Mouse (Mus musculus) urinary bladder, postnatal 36 days (tissue): ENCODE data around the gene Utp20.
"Not testable (repeated sequence)": the region's sequence is repeated elsewhere in the genome, so short reads cannot be mapped to it uniquely, and the experiment has no call there.

ENCODE experiments used
- DNase-seq, 2 experiments: peaks; one replicate each; pipeline ENCODE4 v3.0.0; 2022; ENCODE audit warnings: low spot score in 2 of 2, mixed read lengths in 1 of 2

Gene Utp20

DNA sequence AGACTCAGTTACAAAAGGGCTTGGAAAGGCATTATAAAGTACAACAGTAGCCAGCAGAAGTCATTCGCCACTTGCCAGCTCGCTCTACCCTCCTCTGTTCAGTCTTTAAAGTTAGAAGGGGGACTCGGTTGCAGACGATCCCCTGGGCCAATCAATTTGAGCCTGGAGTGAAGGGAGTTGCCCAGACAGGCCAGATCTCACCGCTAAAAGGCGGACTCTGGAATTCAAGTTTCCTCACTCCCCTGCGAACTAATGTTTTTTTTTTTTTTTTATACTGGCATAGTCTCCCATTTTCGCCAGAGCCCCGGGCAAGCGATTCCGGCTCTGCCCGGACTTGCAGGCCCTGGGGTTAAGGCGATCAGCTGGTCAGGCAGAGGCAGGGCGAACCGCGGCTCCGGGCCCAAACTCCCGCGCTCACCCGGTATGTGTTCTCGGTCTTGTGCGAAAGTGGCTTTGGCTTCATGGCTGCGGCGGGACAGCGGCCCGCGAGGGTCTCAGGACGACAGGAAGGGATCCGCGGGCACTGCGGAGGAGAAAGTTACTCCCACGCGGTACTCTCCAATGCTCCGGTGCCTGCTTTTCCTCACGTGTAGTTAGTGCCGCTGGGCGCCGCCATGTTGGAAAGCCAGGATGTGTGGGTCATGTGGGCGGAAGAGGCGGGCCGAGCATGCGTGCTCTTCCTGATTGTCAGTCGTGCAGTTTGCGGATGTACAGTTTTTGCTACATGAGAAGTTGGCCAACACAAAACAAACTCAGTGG, at the start of gene Utp20:
Utp20 (minus strand) TSS at position 617 of the 759 bp plus-strand sequence.
- DNase-seq = peak; percentile 70 to 81

DNA sequence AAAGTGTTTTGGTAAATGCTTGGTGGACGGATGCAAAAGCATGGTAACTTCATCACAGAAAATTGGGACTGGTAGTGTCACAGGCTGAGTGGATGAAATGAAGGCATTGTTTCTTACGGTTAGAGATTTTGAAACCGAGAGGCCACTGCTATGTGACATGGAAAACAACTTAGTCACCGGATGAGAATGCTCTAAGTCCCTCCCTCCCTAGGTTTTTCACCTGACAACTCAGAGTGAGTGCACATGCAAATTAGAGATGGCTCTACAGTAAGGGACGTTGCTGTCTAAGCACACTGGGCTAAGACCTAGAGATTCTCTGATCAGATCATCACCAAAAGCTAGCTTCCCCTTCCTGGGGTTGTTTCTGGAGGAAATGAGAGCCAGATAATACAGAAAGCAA, 48.3 kb upstream of the Utp20 start:
- no peak for DNase-seq

DNA sequence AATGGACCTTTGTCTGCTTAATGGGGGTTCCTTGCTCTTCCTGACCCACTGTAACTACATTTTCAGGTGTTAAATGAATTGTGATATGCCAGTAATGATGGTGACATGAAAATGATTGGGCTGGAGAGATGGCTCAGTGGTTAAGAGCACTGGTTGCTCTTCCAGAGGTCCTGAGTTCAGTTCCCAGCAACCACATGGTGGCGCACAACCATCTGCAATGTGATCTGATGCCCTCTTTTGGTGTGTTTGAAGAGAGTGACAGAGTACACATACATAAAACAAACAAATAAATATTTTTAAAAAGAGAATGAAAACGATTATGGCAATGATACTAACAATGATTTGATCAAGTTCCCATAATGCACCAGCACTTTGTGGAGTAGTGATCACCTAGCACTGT, 39.4 kb upstream of the Utp20 start:
- no peak for DNase-seq

DNA sequence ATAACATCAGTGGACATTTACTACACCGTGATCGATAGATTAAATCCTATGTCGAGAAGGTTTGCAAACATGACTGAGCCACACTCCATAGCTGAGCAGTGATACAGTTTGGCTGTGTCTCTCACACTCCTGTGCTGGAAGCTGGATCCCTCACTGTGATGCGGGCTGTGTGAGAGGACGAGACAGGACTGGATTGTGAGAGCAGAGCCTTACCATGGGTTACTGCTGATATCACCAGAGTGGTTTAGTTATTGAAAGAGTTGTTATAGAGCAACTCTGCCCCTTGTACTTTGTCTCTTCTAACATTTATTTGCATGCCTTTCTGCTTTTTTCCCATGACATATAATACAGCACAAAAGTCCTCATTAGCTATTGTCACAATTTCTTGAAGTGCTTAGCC, 35.7 kb upstream of the Utp20 start:
- DNase-seq = no peak

DNA sequence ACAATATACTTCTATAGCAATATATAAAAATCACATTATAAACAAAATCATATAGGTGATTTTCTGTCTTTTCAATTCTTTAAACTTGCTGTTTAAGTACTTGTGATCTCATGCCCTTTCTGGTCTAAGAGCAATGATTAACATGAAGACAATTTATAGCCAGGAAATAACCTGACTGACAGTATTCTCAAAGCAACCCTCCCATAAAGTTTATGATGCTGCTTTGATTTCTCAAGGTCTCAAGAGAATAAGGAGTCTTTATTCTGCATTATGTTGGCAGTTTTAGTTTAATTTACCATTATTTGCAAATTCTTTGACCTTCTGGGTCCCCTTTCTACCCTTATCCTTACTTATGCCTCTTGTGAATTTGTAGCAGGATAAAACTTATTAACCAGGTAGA, 34.8 kb upstream of the Utp20 start:
- DNase-seq = no peak

DNA sequence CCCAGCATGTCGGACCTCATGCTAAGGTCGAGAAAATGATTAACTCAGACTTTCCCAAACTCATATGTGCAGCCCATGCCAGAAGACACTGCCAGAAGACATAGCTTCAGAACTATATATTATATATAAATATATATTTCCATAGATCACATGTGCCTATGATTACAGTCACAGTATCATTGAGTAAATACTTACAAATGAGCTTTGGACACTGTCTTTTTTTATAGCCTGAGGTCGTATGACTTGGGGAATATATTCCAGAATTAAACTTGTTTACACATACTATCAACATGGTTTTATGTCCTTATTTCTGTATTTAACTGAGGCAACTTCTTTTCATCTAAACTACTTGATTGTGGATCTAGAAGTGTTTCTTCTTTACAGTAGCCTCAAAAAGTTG, 34.3 kb upstream of the Utp20 start:
- DNase-seq = no peak

GRCm38 (mm10) chr10:88853326-88853725, 26.7 kb upstream of the Utp20 start:
- DNase-seq = no peak

GRCm38 (mm10) chr10:88849976-88850375, 23.4 kb upstream of the Utp20 start:
- DNase-seq = no peak

- DNase-seq = no peak
Measured at GRCm38 (mm10) chr10:88848876-88849476, 22.4 kb upstream of the Utp20 start.

DNA sequence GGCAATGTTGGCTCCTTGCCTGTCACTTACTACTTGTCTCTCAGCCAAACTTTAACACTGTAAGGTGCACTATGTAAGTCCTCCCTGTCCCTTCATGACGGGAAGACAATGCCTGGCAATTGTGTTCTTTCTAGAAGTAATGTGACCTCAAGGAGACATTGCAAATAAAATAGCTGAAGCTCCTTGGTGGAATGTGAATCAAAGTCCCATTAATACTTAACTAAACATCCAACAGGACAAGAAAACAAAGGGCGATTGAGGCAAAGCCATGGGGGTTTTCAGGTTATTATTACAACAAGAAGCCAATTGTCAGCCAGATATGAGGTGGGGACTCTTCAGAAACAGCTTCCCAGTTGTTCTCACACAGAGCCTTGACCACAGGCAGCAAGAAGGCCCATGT, 7.6 kb upstream of the Utp20 start:
- no peak for DNase-seq

- no peak for DNase-seq
Measured at GRCm38 (mm10) chr10:88828361-88828760, 1.8 kb upstream of the Utp20 start.

GRCm38 (mm10) chr10:88827596-88827995, 992 bp upstream of the Utp20 start:
- DNase-seq = no peak

DNA sequence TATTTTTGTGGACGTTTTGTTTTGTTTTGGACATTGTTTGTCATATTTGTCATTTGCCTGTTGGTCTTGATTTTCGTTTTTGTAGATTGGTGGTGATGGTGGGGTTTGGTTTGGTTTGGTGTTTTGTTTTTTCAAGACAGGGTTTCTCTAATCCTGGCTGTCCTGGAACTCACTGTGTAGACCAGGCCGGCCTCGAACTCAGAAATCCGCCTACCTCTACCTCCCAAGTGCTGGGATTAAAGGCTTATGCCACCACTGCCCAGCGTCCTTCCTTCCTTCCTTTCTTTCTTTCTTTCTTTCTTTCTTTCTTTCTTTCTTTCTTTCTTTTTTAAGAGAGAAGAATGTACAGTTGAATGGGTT, 323 bp upstream of the Utp20 start:
- DNase-seq = not testable (repeated sequence)

DNA sequence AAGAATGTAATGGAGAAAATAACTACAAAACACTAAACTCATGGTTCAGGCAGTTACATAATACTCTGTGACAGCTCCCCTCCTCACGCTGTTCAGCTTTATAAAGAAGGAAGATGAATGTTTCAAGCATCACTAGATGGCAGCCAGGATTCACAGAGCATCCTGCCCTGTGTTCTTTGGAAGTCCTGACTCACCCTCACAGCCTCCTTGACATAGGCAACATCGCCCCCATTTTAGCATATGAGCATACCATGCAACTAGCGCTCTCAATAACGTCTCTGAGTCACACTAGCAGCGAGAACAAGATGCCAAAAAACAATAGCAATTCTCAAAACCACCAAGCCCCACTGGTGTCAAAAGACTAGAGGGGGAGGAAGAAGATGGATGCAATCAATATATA, 9.3 kb downstream of the Utp20 start:
- DNase-seq = no peak

- DNase-seq = no peak
Measured at GRCm38 (mm10) chr10:88815256-88815655, 11.3 kb downstream of the Utp20 start.

DNA sequence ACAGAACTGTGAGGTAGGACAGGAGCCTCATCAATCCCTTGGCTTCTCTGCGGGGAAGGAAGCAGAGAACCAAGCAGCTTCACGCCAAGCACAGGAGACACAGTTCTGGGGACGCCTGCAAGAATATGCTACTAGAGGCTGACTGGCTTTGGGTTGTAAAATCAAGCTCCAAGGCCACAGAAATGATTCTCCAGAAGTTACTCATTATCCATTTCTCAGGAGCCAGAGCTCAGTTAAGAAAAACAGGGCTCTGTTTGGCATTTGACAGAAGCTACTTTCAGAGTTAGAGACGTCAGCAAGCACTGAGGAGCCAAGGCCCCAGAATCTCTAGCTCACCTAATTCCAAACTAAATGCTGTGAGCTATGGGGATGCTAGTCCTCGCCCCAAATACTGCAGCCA, 14.9 kb downstream of the Utp20 start:
- no peak for DNase-seq

DNA sequence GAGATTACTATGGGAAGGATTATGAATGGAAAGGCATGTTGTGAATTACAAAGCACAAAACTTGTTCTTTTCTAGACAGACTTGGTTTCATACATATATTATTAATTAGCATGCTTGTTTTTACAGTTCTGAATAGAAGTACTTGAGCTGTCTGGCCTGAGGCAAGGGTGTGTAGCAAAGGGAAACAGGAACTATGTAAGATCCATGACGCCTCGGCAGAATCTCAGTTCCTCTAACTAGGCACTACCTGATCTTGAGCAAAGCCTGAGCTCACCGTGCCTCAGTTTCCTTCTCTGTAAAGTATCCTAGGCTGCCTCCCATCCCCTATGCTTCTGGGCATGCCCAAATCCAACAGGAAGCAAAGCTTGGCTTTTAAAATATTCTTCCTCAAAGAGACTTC, 24.4 kb downstream of the Utp20 start:
- DNase-seq = no peak

DNA sequence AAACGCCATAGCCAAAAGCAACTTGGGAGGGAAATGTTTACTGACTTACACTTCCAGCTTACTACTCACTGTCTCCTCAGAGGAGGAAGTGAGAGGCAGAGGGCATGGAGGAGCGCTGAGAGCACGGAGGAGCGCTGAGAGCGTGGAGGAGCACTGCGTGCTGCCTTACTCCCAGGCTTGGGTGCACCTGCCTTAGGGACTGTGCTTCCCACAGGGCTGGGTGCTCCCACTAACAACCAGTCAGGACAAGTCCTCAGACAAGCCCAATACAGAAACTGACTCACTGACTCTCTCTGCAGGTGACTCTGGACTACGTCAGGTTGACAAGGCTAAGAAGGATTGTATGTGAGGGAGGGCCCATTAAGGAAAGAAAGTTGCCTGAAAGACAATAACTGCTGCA, 27.2 kb downstream of the Utp20 start:
- no peak for DNase-seq

GRCm38 (mm10) chr10:88797452-88797851, 29.2 kb downstream of the Utp20 start:
- no peak for DNase-seq

DNA sequence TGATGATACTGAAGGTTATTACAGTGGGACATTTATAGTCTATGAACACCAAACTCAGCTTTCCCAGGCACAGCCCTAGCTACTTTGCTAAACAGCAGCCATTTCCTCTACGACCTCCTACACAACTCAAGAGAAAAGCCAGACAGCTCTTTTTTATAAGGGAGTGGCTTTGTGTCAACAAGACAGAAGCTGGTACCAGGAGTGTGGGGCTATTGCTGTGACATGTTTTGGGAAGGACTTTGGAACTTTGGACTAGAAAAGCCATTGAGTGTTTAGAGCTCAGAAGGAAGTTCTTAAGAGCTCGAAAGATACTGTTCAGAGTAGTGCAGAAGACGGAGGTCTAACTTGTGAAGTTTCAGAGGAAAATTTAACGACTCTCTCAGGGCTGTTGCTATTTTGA, 29.7 kb downstream of the Utp20 start:
- no peak for DNase-seq

DNA sequence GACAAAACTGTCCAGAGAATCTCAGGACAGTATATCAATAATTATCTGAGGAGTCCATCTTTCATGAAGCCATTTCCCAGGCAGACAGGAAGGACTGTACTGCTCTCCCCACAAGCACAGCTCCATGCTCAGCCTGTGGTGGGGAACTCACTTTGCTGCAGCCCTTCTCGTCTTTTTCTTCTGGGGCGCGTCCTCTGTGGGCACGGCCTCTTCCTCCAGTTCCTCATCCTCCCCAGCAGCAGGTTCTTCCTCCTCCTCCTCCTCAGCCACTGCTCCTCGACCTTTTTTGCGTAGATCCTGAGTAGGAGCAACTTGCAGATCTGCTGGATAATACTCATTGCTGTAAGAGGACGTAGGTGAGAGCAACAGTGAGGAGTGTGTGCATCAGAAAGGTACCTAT, 31.4 kb downstream of the Utp20 start:
- no peak for DNase-seq

DNA sequence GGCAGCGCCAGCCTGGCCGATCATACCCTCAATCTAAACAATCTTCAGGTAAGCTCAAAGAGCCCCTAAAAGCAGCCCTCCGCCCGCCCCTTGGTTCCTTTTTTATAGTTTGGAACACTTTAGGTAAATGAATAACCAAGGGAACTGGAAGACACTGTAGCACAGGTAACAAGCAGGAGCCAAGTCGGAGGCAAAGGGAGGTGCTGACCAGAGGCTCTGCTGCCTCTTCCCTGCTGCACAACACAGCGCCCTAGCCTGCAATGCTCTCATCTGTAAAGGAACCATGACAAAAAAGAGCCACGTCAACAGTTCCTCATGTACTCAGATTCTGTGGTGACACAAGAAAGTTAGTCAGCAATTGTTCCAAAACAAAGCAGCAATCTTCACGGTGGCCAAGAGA, 32.0 kb downstream of the Utp20 start:
- no peak for DNase-seq

DNA sequence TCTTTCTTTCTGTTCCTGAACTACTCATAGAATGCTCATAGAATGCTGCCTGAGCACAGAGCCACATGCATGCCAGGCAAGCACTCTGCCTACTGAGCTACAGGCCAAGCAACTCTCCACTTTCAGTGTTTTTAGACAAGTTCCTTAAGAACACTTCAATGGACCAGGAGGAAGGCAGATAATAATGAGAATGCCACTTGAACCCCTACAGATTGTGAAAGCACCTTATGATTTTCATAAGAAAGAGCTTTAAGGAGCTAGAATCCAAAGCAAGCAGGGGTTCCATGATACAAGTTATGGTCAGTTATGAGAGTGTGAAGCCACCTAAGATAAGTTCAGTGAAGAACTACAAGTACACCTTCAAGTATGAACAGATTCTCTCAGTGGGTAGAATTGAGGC, 32.9 kb downstream of the Utp20 start:
- no peak for DNase-seq

DNA sequence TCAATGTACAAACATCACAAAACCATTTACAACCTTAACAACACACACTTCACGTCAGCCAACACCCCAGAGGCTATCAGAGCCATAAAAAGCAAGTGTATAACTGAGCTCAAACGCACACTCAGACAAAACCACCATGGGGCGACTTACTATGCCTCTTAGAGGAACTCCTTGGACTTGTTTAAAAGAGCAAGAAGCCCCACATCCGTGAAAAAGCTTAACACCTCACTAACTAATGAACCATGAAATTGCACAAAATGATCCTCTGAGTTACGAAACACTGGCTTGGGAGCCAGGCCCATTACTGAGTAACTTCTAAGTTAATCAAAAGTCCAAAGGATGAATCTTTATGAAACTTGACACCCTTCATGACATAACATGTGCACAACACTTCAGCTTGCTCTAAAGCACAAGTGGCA, 42.1 kb downstream of the Utp20 start:
- DNase-seq = no peak
